Mouse (Mus musculus) G1E (cell line): ENCODE measurements around the gene Iqce.

ENCODE experiments used
- CTCF ChIP-seq: IDR thresholded peaks from 2 replicates; pipeline ENCODE4 v1.5.1; 2012; ENCODE audit warnings: low read depth, low read length, inconsistent platforms, mixed read lengths
- GATA1 ChIP-seq: IDR thresholded peaks from 2 replicates; pipeline ENCODE4 v1.6.1; 2012; ENCODE audit warnings: borderline replicate concordance, low read length, inconsistent platforms, mixed read lengths
- GATA2 ChIP-seq: IDR thresholded peaks from 2 replicates; pipeline ENCODE4 v1.6.1; 2012; ENCODE audit warnings: low read depth, low read length, inconsistent platforms, borderline replicate concordance
- POLR2AphosphoS5 ChIP-seq: IDR thresholded peaks from 2 replicates; pipeline ENCODE4 v1.6.1; 2012; ENCODE audit warnings: low read depth, low read length, inconsistent platforms; ENCODE audit not compliant: insufficient replicate concordance
- TAL1 ChIP-seq: conservative IDR thresholded peaks from 2 replicates; pipeline ENCODE4 v1.6.1; 2012; ENCODE audit warnings: low read depth, low read length, inconsistent platforms, mixed read lengths

DNA sequence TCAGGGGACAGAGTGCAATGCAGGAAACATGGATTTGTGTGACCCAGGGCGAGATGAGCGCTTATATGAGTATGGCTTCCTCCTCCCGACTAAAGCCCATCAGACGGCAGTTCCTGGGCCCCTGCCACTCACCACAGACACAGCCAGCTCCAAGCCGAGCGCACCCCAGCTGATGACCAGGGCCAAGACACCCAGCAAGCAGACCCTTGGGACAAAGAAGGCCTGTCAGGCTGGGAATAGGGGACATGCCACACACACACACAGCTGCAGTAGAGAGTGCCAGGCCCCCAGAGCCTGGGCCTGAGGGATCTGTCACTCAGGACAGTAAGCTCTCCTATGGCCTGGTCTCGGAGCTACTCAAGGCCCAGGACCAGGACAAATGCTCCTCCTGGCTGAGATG lies 68.7 kb downstream of the Iqce start:
- TF ChIP-seq CTCF (no peak), TAL1 (no peak), GATA1 (no peak), POLR2AphosphoS5 (no peak), GATA2 (no peak)
